Mouse (Mus musculus): ENCODE measurements around the gene Esp23. TPM values are rescaled to one million over a fixed set of nuclear protein-coding genes. Genes with fewer than 3 reads are reported as not detected.
"Not testable (repeated sequence)": the region's sequence is repeated elsewhere in the genome, so short reads cannot be mapped to it uniquely, and the experiment has no call there.

Esp23 gene
- not detected for total RNA-seq (2021)

- intact Hi-C loops (cut with DNase I): no loop called here
- DNase-seq: no peak
Observed at GRCm38 (mm10) chr17:39076937-39077336, at the start of gene Esp23. TSS of gene Esp23 (minus strand) at chr17:39077037.

GRCm38 (mm10) chr17:39107126-39107525, 30.3 kb upstream of the Esp23 start:
- intact Hi-C loops (cut with DNase I); DNase-seq: not testable (repeated sequence)

GRCm38 (mm10) chr17:39095034-39095433, 18.2 kb upstream of the Esp23 start, which contains the start of gene Esp22:
TSS of gene Esp22 (plus strand) at chr17:39095334.
- no peak for DNase-seq
- intact Hi-C loops (cut with DNase I): no loop called here

- intact Hi-C loops (cut with DNase I): no loop called here
- no peak for DNase-seq
Observed at GRCm38 (mm10) chr17:39063641-39064040, 13.2 kb downstream of the Esp23 start.

- no peak for DNase-seq
- intact Hi-C loops (cut with DNase I): no loop called here
Observed at GRCm38 (mm10) chr17:39043241-39043640, 33.6 kb downstream of the Esp23 start, which contains the start of gene Gm21903. TSS of gene Gm21903 (minus strand) at chr17:39043341.

- DNase-seq; intact Hi-C loops (cut with DNase I): not testable (repeated sequence)
Observed at GRCm38 (mm10) chr17:39036395-39036794, 40.4 kb downstream of the Esp23 start, which contains the start of gene Esp24. TSS of gene Esp24 (plus strand) at chr17:39036695.

Other genes with a start within 250 kb of the Esp23 start
- not detected for gene Esp24, start 40.3 kb downstream of the Esp23 start, total RNA-seq (2021)
- not detected for gene Gm21903, start 33.7 kb downstream of the Esp23 start, total RNA-seq (2021)
- not detected for gene Esp22, start 18.3 kb upstream of the Esp23 start, total RNA-seq (2021)